Mouse (Mus musculus) E14TG2a.4 (cell line): ENCODE measurements at regions not wholly inside any gene's neighbourhood (a gene's known extent, or its start where the extent isn't known, plus 50 kb on each side); places are given as distances from the start of the nearest gene placed in this dataset.

ENCODE experiments used
- H3K27me3 ChIP-seq: 2 replicates; pipeline ENCODE4 v1.6.1; 2014; ENCODE audit warnings: low read length, control low read depth; ENCODE audit not compliant: insufficient read depth
- H3K36me3 ChIP-seq: 2 replicates; pipeline ENCODE4 v1.6.1; 2014; ENCODE audit warnings: low read length, control low read depth; ENCODE audit not compliant: insufficient read depth
- H3K4me1 ChIP-seq: replicated peaks from 2 replicates; pipeline ENCODE4 v1.6.1; 2014; ENCODE audit warnings: low read depth, low read length, control low read depth
- H3K4me3 ChIP-seq: replicated peaks from 2 replicates; pipeline ENCODE4 v1.5.1; 2014; ENCODE audit warnings: mild to moderate bottlenecking, low read length
- H3K9me3 ChIP-seq: 2 replicates; pipeline ENCODE4 v1.6.1; 2014; ENCODE audit warnings: low read length, control low read depth
- CTCF ChIP-seq: conservative IDR thresholded peaks from 2 replicates; pipeline ENCODE4 v1.5.1; 2014; ENCODE audit warnings: low read length
- NANOG ChIP-seq: IDR thresholded peaks from 2 replicates; pipeline ENCODE4 v1.6.1; 2014; ENCODE audit warnings: borderline replicate concordance, low read length, mixed read lengths
- POU5F1 ChIP-seq: IDR thresholded peaks from 2 replicates; pipeline ENCODE4 v1.6.1; 2014; ENCODE audit warnings: low read length, borderline replicate concordance

DNA sequence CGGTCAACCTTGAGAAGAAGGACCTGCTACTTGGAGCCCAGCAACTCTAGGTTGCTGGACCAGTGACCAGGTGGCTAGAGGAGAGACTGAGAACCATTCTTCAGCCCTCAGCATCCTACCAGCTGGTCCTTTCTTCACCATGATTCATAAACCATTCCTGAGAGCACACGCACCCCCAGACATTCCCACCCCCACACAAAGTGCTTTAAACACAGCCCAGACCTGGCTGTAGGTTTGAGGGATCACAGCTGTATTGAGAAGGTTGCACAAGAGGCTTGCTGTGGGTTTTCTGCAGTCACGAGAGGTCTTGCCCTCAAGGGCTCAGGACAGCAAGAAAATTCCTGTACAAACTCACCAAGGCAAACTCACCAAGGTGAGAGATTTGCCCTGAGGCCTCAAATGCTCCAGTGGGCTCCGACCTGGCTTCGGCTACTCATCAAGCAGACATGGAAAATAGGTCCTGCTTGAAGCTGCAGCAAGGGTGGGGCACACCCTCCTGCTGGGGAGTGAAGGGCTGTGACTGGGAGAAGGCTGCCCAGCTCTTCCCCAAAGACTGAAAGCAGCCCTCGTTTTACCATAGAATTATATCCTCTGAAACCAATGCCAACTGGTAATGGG, 161.9 kb upstream of the Lnx1 start:
- no peaks in the 10 kb centered on the region for H3K27me3 ChIP-seq
- no peak overlapping the region for H3K4me3 ChIP-seq
- H3K36me3 ChIP-seq = no peaks in the 10 kb centered on the region
- TF ChIP-seq POU5F1 (no peak), NANOG (no peak), CTCF (no peak)
- peaks cover 6% of the 10 kb centered on the region for H3K4me1 ChIP-seq
- H3K9me3 ChIP-seq = peaks cover 10% of the 10 kb centered on the region

DNA sequence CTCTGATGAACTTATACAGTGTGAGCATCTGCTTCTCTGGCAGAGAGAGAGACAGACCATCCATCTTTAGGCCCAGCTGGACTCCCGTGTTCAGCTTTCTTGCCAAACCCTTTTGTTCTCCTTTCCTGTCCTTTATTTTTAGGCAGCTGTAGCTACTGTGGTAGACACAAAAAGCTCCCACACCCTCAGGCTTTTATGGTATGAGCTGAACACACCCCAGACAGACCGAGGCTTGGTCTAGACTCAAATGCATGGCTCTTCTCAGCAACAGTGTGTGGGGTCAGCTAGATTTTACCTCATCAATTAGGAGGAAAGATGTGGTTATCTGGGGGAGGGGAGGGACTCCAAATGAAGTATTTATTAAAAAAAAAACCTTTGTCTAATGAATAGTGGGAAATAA, 158.6 kb upstream of the Lnx1 start:
- Histone ChIP-seq H3K4me1 (peaks cover 6% of the 10 kb centered on the region), H3K36me3 (no peaks in the 10 kb centered on the region), H3K9me3 (no peaks in the 10 kb centered on the region), H3K27me3 (no peaks in the 10 kb centered on the region), H3K4me3 (no peak overlapping the region)
- no peak for TF ChIP-seq NANOG
- no peak for TF ChIP-seq POU5F1
- no peak for TF ChIP-seq CTCF

DNA sequence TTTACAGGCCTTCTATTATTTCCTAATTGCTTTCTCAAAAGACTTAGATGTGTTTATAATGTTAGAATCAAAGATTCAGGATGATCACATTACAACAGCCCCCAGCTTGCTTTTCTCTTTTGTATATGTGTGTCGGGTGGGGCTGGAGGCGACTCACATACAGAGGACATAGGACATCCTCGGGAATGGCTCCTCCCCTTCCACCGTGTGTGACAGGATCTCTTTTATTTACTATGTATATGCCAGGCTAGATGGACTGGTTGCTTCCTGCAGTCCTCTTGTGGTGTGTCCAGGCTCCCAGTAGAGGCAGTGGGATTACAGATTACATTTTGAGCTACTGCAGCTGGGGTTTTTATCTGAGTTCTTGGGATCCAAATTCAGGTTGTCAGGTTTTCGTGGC, 155.1 kb upstream of the Lnx1 start:
- Histone ChIP-seq H3K4me1 (no peaks in the 10 kb centered on the region), H3K36me3 (no peaks in the 10 kb centered on the region), H3K4me3 (no peak overlapping the region), H3K9me3 (no peaks in the 10 kb centered on the region), H3K27me3 (no peaks in the 10 kb centered on the region)
- TF ChIP-seq CTCF (no peak), NANOG (no peak), POU5F1 (no peak)

DNA sequence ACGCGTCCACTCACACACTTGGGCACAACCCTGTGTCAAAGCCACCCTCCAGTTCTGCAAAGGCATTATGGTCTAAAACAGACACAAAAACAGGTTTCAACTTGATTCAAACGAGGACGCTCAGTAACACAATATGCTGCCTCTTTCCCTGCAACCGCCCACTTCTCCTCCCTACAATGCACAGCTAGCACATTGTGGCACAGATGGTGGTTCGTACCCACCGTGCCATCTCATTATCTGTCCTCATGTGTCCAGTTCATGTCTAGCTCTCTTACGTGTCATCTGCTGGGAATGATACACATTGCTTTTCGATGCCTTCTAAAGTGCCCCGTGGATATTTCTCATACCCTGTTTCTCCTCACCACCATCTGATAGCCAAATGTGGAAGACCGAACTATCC, 154.4 kb upstream of the Lnx1 start:
- Histone ChIP-seq H3K9me3 (no peaks in the 10 kb centered on the region), H3K4me1 (no peaks in the 10 kb centered on the region), H3K36me3 (no peaks in the 10 kb centered on the region), H3K4me3 (no peak overlapping the region), H3K27me3 (no peaks in the 10 kb centered on the region)
- TF ChIP-seq CTCF = no peak
- no peak for TF ChIP-seq POU5F1
- TF ChIP-seq NANOG = no peak

DNA sequence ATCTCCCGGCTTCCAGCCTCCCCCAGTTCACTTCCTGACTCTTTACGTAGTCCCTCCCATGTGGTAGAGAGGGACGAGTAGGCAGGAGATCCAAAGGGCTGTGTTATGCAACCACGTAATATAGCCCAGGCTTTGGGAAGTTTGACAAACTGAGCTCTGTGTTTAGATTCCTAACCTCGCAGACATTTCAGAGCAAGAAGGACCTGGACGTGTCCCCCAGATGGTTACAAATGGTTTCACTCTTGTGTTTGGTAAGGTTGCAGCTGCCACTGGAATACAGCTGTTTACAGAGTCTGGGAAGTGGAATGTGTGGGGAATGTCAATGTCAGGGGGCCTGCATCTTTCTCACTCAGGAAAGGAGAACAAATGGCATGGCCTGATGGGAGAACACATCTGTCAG, 145.1 kb upstream of the Lnx1 start:
- no peak for TF ChIP-seq NANOG
- no peak for TF ChIP-seq POU5F1
- TF ChIP-seq CTCF = no peak
- Histone ChIP-seq H3K27me3 (no peaks in the 10 kb centered on the region), H3K36me3 (no peaks in the 10 kb centered on the region), H3K4me3 (no peak overlapping the region), H3K9me3 (0 out of 2 replicates have a peak, but pooled peaks cover 3% of the 10 kb centered on the region), H3K4me1 (peaks cover 4% of the 10 kb centered on the region; the same call in 1 of the 2 replicates)

DNA sequence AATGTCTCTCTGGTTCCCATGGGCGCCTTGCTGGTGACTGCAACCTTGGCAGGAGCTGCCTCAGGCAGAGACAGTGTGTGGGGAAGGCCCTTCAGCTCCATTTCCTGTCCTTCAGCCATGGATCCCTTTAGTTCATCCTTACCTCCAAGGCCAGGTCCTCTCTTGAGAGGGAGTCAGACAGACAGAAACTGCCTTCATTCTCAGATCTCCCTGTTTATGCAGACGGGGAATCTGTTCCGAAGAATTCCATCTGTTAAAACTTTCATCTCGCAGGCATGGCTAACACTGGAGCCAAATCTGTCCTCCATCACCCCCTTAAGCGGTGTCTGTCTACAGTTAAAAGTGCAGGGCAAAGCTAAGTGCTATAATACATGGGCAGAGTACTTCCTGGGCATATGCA, 144.0 kb upstream of the Lnx1 start:
- Histone ChIP-seq H3K4me1 (peaks cover 4% of the 10 kb centered on the region; the same call in 1 of the 2 replicates), H3K27me3 (no peaks in the 10 kb centered on the region), H3K36me3 (no peaks in the 10 kb centered on the region), H3K4me3 (no peak overlapping the region), H3K9me3 (0 out of 2 replicates have a peak, but pooled peaks cover 3% of the 10 kb centered on the region)
- TF ChIP-seq POU5F1 (no peak), NANOG (no peak), CTCF (no peak)

DNA sequence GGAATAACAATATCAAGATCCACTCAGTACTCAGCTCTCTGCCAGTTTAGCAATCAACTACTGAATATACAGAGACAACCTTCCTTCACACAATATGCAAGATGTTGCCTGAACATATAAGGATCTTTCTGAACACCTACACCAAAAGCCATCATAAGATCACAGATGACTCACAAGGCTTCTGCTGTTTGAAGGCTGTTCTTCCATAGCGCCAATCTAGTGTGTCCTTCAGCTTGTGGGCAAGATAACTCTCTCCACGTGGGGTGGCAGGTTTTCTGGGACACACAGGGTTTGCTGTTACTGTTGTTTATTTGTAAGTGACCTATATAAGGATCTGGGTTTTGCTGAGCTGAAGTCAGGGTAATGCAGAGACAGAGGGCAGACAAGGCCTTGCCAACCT, 131.7 kb upstream of the Lnx1 start:
- Histone ChIP-seq H3K4me3 (no peak overlapping the region), H3K36me3 (no peaks in the 10 kb centered on the region), H3K27me3 (no peaks in the 10 kb centered on the region), H3K9me3 (no peaks in the 10 kb centered on the region), H3K4me1 (no peaks in the 10 kb centered on the region)
- TF ChIP-seq NANOG = no peak
- no peak for TF ChIP-seq CTCF
- TF ChIP-seq POU5F1 = no peak

DNA sequence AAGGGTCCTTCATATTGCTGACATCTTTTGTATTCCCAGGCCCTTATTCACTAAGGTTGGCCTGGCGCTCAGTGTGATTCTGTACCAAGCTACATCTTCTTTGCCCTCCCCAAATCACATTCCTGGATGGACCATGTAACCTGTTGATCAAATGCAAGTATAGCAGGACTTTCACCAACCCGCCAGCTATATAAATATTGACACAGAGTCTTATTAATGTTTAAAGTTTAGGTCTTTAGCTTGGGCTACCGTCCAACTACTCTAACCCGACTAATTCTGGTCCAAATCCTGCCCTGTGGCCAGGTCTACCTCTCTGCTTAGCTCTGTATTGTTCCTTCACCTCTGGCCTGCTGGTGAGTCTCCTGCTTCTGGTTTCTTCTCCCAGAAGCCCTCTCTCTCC, 131.2 kb upstream of the Lnx1 start:
- Histone ChIP-seq H3K27me3 (no peaks in the 10 kb centered on the region), H3K4me1 (no peaks in the 10 kb centered on the region), H3K36me3 (no peaks in the 10 kb centered on the region), H3K9me3 (no peaks in the 10 kb centered on the region), H3K4me3 (no peak overlapping the region)
- TF ChIP-seq NANOG (no peak), POU5F1 (no peak), CTCF (no peak)

DNA sequence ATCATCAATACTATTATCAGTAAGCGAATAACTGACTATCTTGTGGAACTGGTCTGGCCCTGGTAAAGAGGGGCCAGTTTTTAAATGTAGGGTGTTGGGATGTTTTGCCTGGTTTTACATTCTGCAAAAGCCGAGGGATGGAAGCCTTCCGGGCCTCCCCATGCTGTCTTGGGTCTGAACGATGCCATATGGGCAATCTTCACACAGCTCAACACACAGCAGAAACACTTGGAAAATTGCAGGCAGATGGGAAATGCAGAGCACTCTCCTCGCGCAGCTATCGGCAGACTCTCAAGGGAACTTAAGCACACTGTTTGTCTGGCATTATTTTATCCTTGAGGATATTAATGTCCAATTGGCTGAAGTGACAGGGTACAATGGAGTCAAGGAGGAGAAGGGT, 129.3 kb upstream of the Lnx1 start:
- no peak overlapping the region for H3K4me3 ChIP-seq
- no peaks in the 10 kb centered on the region for H3K9me3 ChIP-seq
- H3K4me1 ChIP-seq = no peaks in the 10 kb centered on the region
- no peaks in the 10 kb centered on the region for H3K27me3 ChIP-seq
- TF ChIP-seq POU5F1 (no peak), NANOG (no peak), CTCF (no peak)
- H3K36me3 ChIP-seq = no peaks in the 10 kb centered on the region
